Mouse (Mus musculus): ENCODE data around the gene Gm21915. TPM values are rescaled to one million over a fixed set of nuclear protein-coding genes. Genes with fewer than 3 reads are reported as not detected.

Gene Gm21915
- polyA plus RNA-seq, 1 experiment from 2014 or later: not detected

DNA sequence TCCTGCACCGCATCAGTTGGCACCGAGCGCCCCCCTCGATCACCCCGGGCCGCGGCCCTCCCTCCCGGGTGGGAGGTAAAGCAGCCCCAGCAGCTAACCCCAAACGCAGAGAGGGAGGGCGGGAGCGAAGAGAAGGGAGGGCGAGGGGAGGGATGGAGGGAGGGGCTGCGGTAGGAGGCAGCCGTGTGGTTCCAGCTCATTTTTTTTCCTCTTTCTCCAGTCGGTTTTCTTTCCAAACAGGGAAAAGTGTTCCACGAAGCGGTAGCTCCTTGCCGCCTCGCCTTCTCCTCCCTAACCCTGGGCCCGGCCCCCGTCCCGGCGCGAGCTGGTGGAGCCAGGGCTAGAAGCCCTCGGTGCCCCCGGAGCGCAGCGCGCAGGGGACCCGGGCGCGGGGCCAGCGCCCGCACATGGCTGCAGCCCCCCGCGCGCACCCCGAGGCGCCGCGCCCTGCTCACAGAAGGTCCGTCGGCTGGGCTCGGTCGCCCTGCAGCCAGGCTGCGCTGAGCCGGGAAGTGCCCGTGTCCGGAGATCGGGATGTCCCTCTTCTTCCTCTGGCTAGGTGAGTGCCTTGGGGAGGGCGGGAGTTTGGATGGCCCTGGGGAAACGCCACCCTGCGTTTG lies 15.5 kb downstream of the Gm21915 start, which contains the start of gene Clmp:
Clmp (plus strand) TSS at position 162 of the 620 bp plus-strand sequence.
- H3K9ac ChIP-seq (ENCODE audit: low read depth, low read length): peak within 1 kb of the TSS; percentile 73
- peak; percentile 67 for ATAC-seq (replicated peaks; ENCODE audit: low FRiP score, low read depth)
- peak within 1 kb of the TSS; percentile 81 for H3K27ac ChIP-seq
- H3K36me3 ChIP-seq (ENCODE audit: insufficient read depth, low read length): no peaks in the 10 kb centered on the region
- H3K4me3 ChIP-seq (replicated peaks; ENCODE audit: low read depth, low read length): peak within 1 kb of the TSS; percentile 70
- H3K4me2 ChIP-seq (ENCODE audit: low read length): peak within 1 kb of the TSS; percentile 92
- WGBS: under 1% methylated on average over 50 of the region's 53 CpGs
- no peaks in the 10 kb centered on the region for H3K9me3 ChIP-seq (replicated peaks; ENCODE audit: low read length)
- H3K4me1 ChIP-seq (replicated peaks; ENCODE audit: insufficient read depth, low read length): peaks cover 5% of the 10 kb centered on the region
- 0 out of 2 replicates have a peak, but pooled peaks have one; percentile 21 for TF ChIP-seq CTCF (IDR thresholded peaks at IDR 0.05; ENCODE audit: low read depth)
- DNase-seq (ENCODE audit: low spot score): peak; percentile 83
- H3K27me3 ChIP-seq (ENCODE audit: insufficient read depth, low read length): no peaks in the 10 kb centered on the region

DNA sequence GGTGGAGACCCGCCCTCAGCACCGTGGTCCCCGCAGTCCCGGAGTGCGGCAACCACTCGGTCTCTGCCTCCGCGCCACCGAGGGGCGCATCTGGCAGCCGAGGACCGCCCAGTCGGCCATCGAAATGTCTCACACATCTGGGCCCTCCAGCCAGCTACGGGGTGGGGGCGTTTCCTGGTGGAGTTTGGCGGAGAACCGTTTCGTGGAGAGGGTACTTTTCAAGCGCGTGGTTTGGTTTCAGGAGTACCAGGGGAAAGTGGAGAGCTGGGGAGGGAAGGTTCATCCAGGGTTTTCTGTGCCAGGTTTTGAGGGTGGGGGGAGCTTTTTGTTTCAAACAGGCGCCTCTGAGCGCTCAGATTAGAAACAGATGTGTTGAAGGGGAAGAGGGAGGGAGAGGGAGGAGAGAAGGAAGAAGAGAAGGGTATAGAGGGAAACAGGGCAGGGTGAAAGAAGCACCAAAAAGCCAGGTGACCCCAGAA lies 16.0 kb downstream of the Gm21915 start:
- peak; percentile 51 for DNase-seq (ENCODE audit: low spot score)
- peak; percentile 0 for TF ChIP-seq CTCF (IDR thresholded peaks at IDR 0.05; ENCODE audit: low read depth)
- ATAC-seq (replicated peaks; ENCODE audit: low FRiP score, low read depth): peak; percentile 12; the same call in 1 of the 2 replicates
- peak overlapping the region; percentile 81; the same call in 1 of the 2 replicates for H3K27ac ChIP-seq
- no peaks in the 10 kb centered on the region for H3K36me3 ChIP-seq (ENCODE audit: insufficient read depth, low read length)
- H3K27me3 ChIP-seq (ENCODE audit: insufficient read depth, low read length): no peaks in the 10 kb centered on the region
- 1% methylated on average over 23 of the region's 23 CpGs for WGBS
- peak overlapping the region; percentile 73 for H3K9ac ChIP-seq (ENCODE audit: low read depth, low read length)
- peak overlapping the region; percentile 92 for H3K4me2 ChIP-seq (ENCODE audit: low read length)
- peaks cover 5% of the 10 kb centered on the region for H3K4me1 ChIP-seq (replicated peaks; ENCODE audit: insufficient read depth, low read length)
- peak overlapping the region; percentile 70 for H3K4me3 ChIP-seq (replicated peaks; ENCODE audit: low read depth, low read length)
- H3K9me3 ChIP-seq (replicated peaks; ENCODE audit: low read length): no peaks in the 10 kb centered on the region

DNA sequence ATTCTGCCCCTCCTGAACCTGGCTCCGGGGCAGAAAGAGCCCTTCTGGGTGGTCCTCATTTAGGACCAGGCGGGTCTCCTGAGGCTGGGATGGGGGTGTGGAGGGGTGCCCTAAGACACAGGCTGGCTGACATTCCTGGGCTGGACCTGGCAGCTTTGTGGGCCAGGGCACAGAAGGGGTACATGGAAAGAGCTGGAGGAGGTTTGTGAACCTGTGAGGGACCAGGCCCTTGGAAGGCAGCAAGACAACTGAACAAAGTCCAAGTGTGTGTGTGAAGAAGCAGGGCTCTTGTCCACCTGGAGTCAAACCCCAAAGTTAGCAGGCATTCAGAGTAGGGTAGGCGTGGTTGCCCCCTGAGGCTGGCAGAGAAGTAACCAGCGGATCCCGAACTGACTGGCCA lies 16.6 kb downstream of the Gm21915 start:
- Histone ChIP-seq H3K27ac (0 out of 2 replicates have a peak overlapping the region, but pooled peaks have one; percentile 81), H3K4me2 (ENCODE audit: low read length) (peak overlapping the region; percentile 92), H3K4me3 (replicated peaks; ENCODE audit: low read depth, low read length) (peak overlapping the region; percentile 70), H3K9ac (ENCODE audit: low read depth, low read length) (peak overlapping the region; percentile 73), H3K36me3 (ENCODE audit: insufficient read depth, low read length) (no peaks in the 10 kb centered on the region), H3K27me3 (ENCODE audit: insufficient read depth, low read length) (no peaks in the 10 kb centered on the region), H3K4me1 (replicated peaks; ENCODE audit: insufficient read depth, low read length) (peaks cover 5% of the 10 kb centered on the region), H3K9me3 (replicated peaks; ENCODE audit: low read length) (no peaks in the 10 kb centered on the region)
- TF ChIP-seq CTCF (IDR thresholded peaks at IDR 0.05; ENCODE audit: low read depth): no peak
- 40% methylated on average over 5 of the region's 5 CpGs for WGBS
- DNase-seq (ENCODE audit: low spot score): no peak
- ATAC-seq (replicated peaks; ENCODE audit: low FRiP score, low read depth): no peak

DNA sequence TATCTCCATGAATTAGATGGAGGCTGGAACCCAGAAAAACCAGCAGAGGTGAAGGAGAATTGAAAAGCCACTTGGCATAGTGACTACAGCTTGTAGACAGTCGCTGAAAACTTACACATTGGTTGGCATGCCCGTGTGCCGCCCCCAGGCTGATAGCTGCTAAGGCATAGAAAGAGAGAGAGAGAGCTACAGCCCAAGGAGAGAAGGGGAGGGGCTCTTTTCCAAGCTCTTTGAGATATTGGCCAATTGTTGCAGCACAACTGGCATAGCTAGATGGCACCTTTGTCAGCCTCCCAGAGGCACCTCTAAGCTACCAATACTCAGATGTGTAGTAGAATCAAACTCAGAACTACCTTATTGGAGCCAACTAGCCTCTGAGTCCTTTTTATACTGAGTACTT lies 17.1 kb downstream of the Gm21915 start:
- no peak for DNase-seq (ENCODE audit: low spot score)
- peak overlapping the region; percentile 70; the same call in 1 of the 2 replicates for H3K4me3 ChIP-seq (replicated peaks; ENCODE audit: low read depth, low read length)
- peaks cover 5% of the 10 kb centered on the region for H3K4me1 ChIP-seq (replicated peaks; ENCODE audit: insufficient read depth, low read length)
- ATAC-seq (replicated peaks; ENCODE audit: low FRiP score, low read depth): no peak
- H3K36me3 ChIP-seq (ENCODE audit: insufficient read depth, low read length): no peaks in the 10 kb centered on the region
- no peak overlapping the region for H3K27ac ChIP-seq
- peak overlapping the region; percentile 73; the same call in 1 of the 2 replicates for H3K9ac ChIP-seq (ENCODE audit: low read depth, low read length)
- no peaks in the 10 kb centered on the region for H3K9me3 ChIP-seq (replicated peaks; ENCODE audit: low read length)
- 43% methylated on average over 3 of the region's 3 CpGs for WGBS
- peak overlapping the region; percentile 92 for H3K4me2 ChIP-seq (ENCODE audit: low read length)
- H3K27me3 ChIP-seq (ENCODE audit: insufficient read depth, low read length): no peaks in the 10 kb centered on the region
- TF ChIP-seq CTCF (IDR thresholded peaks at IDR 0.05; ENCODE audit: low read depth): no peak

DNA sequence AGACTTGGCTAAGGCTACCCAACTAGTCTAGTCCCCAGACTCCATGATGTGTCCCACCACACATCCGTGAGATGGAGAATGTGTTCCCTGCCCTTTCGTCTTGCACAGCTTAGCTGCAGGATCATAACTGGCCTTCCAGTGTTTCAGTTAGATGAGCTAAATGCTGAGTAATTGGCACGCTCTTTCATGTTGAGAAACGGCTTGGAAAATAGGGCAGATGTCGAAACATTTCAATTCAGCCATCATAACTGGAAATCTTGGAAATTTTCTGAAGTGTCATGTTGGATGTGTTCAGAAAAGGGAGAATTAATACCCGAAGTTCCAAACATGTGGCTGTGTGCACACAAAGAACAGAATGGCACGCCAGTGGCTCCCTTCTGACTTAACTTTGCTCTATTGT lies 20.1 kb downstream of the Gm21915 start:
- Histone ChIP-seq H3K9me3 (replicated peaks; ENCODE audit: low read length) (no peaks in the 10 kb centered on the region), H3K4me2 (ENCODE audit: low read length) (no peak overlapping the region), H3K9ac (ENCODE audit: low read depth, low read length) (no peak overlapping the region), H3K4me3 (replicated peaks; ENCODE audit: low read depth, low read length) (no peak overlapping the region), H3K36me3 (ENCODE audit: insufficient read depth, low read length) (no peaks in the 10 kb centered on the region), H3K27ac (no peak overlapping the region), H3K4me1 (replicated peaks; ENCODE audit: insufficient read depth, low read length) (peaks cover 5% of the 10 kb centered on the region), H3K27me3 (ENCODE audit: insufficient read depth, low read length) (no peaks in the 10 kb centered on the region)
- DNase-seq (ENCODE audit: low spot score) (no peak), ATAC-seq (replicated peaks; ENCODE audit: low FRiP score, low read depth) (no peak)
- WGBS: 86% methylated on average over 7 of the region's 7 CpGs
- TF ChIP-seq CTCF (IDR thresholded peaks at IDR 0.05; ENCODE audit: low read depth): no peak

DNA sequence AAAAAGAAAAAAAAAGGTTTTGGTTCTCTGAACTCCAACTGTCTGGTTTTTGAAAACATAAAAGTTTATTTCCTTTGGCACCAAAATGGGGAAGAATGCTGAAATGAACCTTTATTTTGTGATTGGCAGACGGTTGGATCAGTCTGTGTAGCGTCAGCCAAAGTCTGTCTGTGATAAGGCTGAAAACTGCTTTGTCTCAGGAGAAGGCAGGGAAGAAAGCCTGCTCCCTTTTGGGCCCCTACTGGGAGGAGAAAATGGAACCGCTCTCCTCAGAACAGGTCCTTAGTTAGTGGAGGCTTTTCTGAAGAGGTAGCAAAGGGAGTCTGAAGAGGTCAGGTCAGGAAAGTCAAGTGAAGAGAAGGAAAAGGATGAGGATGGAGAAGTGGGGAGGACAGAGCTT lies 22.6 kb downstream of the Gm21915 start:
- no peaks in the 10 kb centered on the region for H3K9me3 ChIP-seq (replicated peaks; ENCODE audit: low read length)
- H3K27me3 ChIP-seq (ENCODE audit: insufficient read depth, low read length): no peaks in the 10 kb centered on the region
- ATAC-seq (replicated peaks; ENCODE audit: low FRiP score, low read depth): no peak
- DNase-seq (ENCODE audit: low spot score): no peak
- H3K4me2 ChIP-seq (ENCODE audit: low read length): no peak overlapping the region
- no peak overlapping the region for H3K9ac ChIP-seq (ENCODE audit: low read depth, low read length)
- TF ChIP-seq CTCF (IDR thresholded peaks at IDR 0.05; ENCODE audit: low read depth): no peak
- no peaks in the 10 kb centered on the region for H3K4me1 ChIP-seq (replicated peaks; ENCODE audit: insufficient read depth, low read length)
- WGBS: 39% methylated on average over 3 of the region's 3 CpGs
- no peak overlapping the region for H3K4me3 ChIP-seq (replicated peaks; ENCODE audit: low read depth, low read length)
- no peak overlapping the region for H3K27ac ChIP-seq
- no peaks in the 10 kb centered on the region for H3K36me3 ChIP-seq (ENCODE audit: insufficient read depth, low read length)
